Mouse (Mus musculus) frontal cortex, adult 2 months (tissue): Measurements from ENCODE around the gene Prkcg. TPM values are rescaled to one million over a fixed set of nuclear protein-coding genes. Genes with fewer than 3 reads are reported as not detected.
A peak's percentile ranks its signal among the peaks of the same experiment; 100 is the strongest.

ENCODE experiments used
- DNase-seq, 2 experiments: peaks; one replicate each; pipeline ENCODE4 v3.0.0; 2022; ENCODE audit warnings: low spot score in 1 of 2; ENCODE audit errors: extremely low spot score in 1 of 2
- polyA plus RNA-seq: library from polyadenylated mRNA; depleted of rRNA; stranded (reverse); fragments of >200 nt; gene quantifications from 2 replicates; pipeline ENCODE4 v1.2.3, GENCODE M21; 2012; rRNA removed

Prkcg gene
- polyA plus RNA-seq, 1 experiment: 157 TPM

DNA sequence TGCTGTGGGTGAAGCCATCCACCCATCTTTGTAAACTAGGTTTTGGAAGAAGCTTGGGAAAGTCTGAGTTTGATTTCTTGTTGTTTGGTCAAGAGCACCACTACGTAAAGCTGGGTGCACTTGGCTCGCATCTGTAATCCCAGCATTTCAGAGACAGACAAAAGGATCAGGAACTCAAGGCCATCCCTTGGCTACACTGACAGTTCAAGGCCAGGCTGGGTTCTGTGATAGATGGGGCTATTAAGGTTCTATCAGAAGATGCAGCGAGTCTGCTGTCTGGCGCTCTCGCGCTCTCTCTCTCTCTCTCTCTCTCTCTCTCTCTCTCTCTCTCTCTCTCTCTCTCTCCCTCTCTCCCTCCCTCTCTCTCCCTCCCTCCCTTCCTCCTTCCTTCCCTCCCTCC is 65.9 kb downstream of the Prkcg start:
- no peak for DNase-seq

DNA sequence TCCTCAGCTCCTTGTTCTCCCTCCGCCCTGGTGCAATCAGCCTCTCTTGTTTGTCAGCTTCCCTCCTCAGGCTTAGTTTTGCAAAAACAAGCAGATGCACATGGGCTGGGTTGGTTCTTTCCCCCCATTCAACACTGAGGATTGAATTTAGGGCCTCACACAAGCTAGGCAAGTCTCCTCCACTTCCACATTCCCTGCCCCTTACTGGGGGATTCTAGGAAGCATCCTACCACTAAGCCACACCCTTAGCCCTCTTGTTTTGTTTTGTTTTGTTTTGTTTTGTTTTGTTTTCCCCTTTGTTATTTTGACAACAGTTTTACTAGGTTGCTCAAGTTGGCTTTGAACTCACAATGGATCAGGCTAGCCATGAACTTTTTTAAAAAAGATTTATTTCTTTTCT is 71.7 kb downstream of the Prkcg start:
- no peak for DNase-seq

DNA sequence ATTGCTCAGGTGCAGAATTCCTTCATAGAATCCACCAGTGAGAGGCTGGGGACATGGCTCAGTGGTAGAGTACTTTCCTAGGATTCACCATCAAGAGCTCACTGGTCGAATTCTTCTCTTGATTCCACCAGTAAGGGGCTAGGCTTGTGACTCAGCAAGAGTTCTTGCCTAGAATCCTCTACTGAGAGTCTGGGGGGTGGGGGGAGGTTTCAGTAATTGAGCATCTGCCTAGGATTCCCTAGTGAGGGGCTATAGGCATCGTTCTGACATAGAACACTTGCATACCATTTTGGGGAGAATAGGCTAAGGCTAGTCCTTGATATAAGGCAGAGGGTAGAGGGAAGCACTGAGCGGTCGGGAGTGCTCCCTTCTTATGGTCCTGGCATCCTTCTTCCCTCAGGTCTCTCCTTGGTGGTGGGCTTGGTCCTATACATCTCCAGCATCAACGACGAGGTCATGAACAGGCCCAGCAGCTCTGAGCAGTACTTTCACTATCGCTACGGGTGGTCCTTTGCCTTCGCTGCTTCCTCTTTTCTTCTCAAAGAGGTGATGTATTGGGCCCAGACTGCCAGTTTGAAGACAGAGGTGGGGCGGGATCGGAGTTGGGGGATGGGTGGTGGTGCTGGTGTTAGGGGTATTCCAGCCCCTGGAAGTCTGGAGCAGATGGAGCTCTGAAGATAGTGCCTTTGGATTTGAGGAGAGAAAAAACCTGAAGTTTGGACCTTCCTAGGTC is 76.7 kb downstream of the Prkcg start:
- no peak for DNase-seq

DNA sequence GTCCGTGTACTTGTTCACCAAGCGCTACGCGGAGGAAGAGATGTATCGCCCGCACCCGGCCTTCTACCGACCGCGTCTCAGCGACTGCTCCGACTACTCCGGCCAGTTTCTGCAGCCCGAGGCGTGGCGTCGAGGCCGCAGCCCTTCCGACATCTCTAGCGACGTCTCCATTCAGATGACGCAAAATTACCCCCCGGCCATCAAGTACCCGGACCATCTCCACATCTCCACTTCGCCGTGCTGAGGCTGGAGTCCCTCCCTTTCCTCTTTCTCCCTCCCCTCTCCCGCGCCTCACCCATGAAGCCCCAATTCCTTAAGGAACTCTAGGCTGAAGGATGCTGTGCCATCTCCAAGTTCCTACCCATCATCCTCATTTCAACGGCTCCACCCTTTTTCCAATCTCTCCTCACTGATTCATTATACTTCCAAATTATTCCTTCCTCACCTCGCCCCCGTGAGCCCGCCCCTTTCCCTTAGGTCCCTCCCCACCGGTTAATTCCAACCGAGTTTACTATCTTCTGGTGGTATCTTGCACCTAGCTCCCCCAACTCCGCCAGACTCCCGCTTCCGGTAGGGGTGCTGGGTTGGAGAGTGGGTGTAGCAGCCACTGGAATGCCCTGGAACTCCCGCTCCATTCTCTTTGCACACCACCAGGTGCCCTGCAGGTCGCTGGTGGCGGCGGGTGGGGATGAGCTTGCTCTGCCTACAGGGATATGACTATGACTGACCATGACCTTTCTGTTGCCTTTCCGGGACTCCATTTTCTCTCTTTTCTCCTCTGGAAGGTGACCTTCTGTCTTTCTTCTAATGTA is 77.9 kb downstream of the Prkcg start:
- DNase-seq: no peak

DNA sequence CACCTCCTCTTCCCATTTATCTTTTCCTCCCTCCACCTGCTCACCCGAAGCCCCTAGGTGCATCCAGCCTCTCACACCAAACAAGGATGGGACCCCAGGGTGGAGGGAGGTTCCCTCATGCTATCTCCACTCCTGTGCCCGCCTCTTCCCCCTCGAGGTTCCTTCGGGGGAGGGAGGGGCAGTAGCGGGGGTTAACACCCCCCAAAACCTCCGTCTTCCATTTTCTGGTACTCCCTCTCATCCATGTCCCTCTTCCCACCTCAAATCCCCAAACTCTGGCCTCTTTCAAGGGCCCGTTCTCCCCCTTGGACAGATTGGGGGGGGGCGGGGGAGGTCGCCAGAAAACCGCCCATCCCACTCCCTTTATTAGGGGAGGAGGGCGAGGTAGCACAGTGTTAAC is 78.6 kb downstream of the Prkcg start:
- DNase-seq: no peak

DNA sequence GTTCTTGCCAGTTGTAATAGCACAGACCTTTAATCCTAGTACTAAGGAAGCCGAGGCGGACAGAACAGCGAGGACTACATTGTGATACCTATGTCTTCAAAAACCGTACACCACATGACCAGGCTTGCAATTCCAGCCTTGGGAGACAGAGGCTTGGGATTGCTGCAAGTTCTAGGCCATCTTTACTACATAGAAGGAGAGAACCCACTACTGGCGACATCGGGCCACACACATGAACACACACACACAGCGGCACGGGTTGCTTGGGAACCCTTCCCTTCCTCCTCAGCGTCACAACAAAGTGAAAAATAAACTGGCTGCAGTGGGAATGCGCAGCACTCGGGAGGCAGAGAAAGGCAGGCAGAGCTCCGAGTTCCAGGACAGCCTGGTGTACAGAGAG is 79.3 kb downstream of the Prkcg start:
- DNase-seq: no peak

DNA sequence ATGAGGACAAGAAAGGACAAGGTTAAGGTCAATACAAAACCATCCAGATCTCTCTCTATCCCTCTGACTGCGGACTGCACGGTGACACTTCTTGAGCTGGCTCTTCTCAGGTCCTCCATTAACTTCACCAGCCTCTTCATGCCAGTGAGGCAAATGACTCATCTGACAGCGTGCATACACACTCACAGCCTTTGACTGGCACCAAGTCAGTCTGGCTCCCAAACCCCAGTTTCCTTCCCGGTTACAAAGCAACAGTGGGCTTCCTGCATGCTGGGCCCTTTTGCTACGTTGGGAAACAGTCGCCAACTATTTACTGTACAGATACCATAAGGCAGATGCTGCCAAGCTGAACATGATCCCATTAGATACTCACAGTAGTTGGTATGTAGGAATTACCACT is 80.2 kb downstream of the Prkcg start:
- DNase-seq: no peak

DNA sequence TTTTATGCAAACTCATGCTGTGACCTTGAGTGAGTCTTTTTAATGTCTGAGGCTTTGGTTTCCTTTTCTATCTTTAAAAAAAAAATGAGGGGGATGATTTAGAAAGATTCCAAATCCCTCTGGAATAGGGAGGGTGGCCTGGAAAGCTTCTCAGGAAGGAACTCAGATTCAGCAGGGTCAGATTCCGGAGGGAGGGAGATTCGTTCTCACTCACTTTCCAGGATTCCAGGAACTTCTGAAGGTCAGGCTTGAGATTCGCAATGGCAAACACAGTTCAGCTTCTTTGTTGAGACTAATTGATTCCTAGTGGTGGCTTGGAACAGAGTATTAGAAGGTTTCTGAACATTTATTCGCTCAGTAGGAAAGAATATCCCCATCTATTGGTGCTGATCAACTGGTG is 81.4 kb downstream of the Prkcg start:
- DNase-seq: no peak

DNA sequence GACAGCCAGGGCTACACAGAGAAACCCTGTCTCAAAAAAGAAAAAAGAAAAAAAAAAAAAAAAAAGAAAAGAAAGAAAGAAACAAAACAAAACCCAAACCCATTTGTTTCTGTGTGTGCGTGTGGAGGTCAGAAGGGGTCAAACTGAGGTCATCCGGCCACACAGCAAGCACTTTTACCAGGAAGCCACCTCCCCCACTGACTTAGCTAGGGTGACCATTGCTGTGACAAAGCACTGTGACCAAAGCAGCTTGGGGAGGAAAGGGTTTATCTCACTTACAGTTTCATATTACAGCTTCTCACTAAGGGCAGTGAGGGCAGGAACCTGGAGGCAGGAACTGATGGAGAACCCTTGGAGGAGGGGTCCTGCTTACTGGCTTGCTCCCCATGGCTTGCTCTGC is 83.4 kb downstream of the Prkcg start:
- no peak for DNase-seq

DNA sequence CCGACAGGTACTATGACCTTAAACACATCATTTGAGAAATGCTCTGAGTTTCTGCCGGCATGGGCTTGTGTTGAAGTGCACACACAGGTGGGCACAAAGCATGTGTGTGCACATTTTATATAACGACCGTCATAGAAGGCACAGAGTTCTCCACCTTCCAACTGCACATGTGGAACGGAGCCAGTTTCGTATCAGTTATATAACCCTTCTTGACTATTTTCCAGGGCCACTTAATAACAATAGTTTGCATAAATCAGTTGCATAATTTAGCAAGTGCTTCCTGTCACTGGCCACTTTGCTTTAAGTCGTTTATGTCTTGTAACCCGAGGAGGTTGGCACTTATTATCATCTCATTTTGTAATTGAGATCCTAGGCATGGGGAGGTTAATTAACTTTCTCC is 84.8 kb downstream of the Prkcg start:
- no peak for DNase-seq

DNA sequence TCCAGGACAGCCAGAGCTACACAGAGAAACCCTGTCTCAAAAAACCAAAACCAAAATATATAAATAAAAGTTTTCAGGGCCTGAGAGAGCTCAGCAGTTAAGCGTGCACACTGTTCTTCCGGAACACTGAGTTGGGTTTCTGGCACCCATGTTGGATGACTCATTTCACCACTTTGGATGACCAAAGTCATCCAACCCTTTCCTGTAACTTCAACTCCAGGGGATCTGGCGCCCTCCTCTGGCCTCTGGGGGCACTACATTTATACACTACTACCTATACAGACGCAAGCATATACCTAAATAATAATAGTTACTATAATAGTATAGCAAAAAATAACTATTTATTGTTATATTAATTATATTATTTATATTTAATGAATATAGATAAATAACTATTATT is 87.9 kb downstream of the Prkcg start:
- DNase-seq: peak in 1 of 2 experiments; percentile 73

Other genes with a start within 250 kb of the Prkcg start
- gene AU018091, start 120.0 kb upstream of the Prkcg start, polyA plus RNA-seq: 0.06 TPM in 1 of 2 replicates, not detected in the other
- 0.02 and 0.06 TPM in 2 replicates for gene Nlrp12, start 39.4 kb upstream of the Prkcg start, polyA plus RNA-seq
- gene Myadm, start 99 bp upstream of the Prkcg start, polyA plus RNA-seq: 52.0 and 53.3 TPM in 2 replicates
- 253 and 329 TPM in 2 replicates for gene Cacng7, start 43.8 kb downstream of the Prkcg start, polyA plus RNA-seq
- gene Cacng8, start 101.5 kb downstream of the Prkcg start, polyA plus RNA-seq: 56.2 and 71.7 TPM in 2 replicates
- 3.9 and 4.3 TPM in 2 replicates for gene Cacng6, start 135.0 kb downstream of the Prkcg start, polyA plus RNA-seq
- gene Tarm1, start 213.4 kb downstream of the Prkcg start, polyA plus RNA-seq: 0.10 TPM in 1 of 2 replicates, not detected in the other